Mouse (Mus musculus) liver (tissue): Measurements from ENCODE around the gene Ankfn1.

Experiments used
- DNase-seq: peaks from one replicate; pipeline ENCODE4 v3.0.0-alpha.2; 2020; ENCODE audit warnings: mixed read lengths

Gene Ankfn1

DNA sequence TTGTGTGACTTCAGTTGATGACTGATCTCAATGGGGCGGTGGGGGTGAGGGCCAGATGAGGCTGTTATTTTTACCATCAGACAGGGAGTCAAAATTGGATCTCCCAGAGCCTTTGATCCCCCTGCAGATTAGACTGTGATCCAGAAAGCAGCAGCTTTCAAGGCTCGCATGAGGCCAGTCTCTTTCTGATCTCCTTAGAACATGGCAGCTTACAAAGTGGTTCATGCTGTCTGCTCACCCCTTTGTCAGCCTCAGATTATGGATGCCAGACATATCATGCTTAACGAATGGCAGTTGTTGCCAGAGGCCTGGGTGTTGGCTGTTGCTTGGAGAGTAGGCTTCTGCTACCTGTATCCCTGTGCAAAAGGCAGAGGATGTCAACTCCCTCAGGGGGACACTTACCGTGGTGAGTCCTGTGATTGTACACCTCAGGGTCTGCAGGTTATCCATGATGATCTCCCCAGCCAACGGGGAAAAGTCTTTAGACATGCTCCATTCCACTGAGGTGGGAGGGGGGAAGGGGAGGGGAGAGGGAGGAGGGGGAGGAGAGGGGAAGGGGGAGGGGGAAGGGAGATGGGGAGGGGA is 321.7 kb downstream of the Ankfn1 start:
- no peak for DNase-seq

GRCm38 (mm10) chr11:89454702-89455101 is 322.8 kb downstream of the Ankfn1 start:
- DNase-seq, result no peak

DNA sequence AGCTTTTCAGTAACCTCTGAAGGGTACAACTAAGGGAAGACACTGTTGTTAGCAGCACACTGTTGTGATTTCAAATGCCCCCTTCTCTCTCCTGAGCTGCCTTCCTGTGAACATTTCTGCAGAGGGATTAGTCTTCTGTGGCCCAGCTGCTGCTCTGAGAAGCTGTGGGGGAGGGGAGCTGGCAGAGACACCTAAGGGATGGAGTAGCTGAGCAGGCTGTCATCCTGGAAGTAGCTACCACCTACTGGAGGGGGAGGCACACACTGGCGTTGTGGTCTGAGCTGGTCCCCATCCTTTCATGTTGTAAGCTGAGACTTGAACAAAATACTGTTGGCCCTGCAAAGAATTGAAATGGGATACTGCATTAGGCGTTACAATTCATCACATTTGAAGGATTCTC is 324.6 kb downstream of the Ankfn1 start:
- no peak for DNase-seq

- no peak for DNase-seq
These were observed 327.0 kb downstream of the Ankfn1 start for GRCm38 (mm10) chr11:89450406-89450805.

GRCm38 (mm10) chr11:89448986-89449385 is 328.5 kb downstream of the Ankfn1 start:
- DNase-seq, result no peak

DNA sequence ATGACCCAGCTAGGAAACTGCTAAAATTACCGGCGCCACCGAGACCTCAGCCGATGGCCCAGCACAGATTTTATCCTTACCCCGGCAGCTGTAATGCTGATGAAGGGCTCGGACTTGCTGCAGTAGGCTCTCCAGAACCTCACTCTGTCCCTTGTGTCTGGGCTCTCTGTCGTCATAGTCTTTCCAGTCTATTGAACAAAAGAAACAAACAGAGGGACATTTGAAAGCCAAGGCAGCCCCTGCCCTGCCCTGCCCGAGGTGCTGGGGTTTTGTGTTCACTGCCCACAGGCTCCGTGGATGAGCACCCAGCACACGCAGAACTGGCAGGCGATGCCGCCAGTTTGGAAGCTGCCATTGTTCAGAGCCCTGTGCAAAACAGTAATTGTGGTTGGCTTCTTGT is 330.0 kb downstream of the Ankfn1 start:
- no peak for DNase-seq

GRCm38 (mm10) chr11:89440566-89440965 is 336.9 kb downstream of the Ankfn1 start:
- no peak for DNase-seq

GRCm38 (mm10) chr11:89424358-89424757 is 353.1 kb downstream of the Ankfn1 start:
- no peak for DNase-seq

DNA sequence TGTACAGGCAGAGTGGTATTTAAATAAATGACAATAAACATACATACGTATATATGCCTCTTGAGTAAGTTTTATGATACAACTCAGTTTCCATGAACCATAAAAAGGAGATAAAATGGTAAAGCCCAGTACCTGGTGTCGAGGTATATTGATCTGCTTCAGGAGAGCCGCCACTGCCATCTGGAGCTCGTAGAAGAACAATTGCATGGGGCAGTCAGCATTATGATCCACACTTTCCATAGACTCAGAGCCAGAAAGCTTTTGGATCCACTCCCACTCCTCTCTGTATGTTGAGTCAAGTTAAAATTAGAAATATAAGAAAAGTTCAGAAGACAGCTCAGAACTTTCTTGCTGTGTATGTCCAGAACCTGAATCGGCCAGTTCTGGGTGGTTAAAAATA is 354.8 kb downstream of the Ankfn1 start:
- no peak for DNase-seq

DNA sequence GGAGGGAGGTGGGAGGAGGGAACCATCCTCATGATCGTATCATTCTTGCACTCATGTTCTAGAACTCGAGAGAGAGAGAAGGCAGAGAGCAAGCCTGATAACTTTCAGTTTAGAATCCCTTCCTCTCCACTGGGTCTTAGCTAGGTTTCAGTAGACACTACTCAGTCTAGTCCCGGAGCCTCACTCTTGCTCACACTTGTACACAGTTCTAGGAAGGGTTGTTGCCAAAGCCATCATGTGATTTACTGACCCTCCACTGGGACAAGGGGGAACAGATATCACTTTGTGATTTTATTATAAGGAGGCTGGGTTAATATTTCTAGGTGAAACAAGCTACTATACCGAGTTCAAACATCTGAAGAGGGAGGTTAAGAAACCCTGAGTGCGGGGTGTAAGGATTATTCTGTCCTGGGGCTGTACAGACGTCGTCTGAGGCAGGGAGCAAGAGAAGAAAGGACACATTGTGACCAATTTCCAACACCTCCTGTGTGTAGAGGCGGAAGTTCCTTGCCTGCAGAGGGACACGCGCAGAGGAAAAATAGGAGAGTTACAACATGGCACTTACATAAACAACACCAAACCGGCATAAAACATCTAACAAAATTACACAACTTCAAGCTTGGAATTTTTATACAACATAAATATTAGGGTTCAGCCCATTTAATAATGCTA is 356.6 kb downstream of the Ankfn1 start:
- DNase-seq, result no peak

GRCm38 (mm10) chr11:89419863-89420262 is 357.6 kb downstream of the Ankfn1 start:
- DNase-seq, result no peak

GRCm38 (mm10) chr11:89418644-89419043 is 358.8 kb downstream of the Ankfn1 start:
- DNase-seq, result peak; percentile 48

DNA sequence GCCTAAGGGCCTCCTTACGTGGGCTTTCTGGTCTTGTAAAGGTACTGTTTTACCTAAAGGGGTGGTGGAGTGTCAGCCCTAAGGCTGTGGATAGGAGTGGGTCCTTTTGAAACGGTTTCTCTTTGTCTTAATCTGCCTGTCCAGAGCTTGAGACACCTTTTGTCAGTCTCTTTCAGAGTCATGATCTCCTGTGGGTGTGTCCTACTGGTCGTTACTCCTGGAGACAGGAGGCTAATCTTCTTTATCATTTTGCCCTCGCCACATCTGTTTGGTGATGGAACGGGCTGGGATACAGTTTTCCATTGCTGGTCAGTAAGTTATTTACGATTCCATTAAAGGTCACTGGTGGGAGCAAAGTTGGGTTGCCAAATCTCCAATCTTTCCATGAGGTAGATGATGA is 360.7 kb downstream of the Ankfn1 start:
- no peak for DNase-seq

- no peak for DNase-seq
These were observed 368.7 kb downstream of the Ankfn1 start for GRCm38 (mm10) chr11:89408774-89409173.

GRCm38 (mm10) chr11:89404489-89404888 is 373.0 kb downstream of the Ankfn1 start:
- DNase-seq, result no peak

GRCm38 (mm10) chr11:89403436-89403835 is 374.0 kb downstream of the Ankfn1 start:
- DNase-seq, result no peak

DNA sequence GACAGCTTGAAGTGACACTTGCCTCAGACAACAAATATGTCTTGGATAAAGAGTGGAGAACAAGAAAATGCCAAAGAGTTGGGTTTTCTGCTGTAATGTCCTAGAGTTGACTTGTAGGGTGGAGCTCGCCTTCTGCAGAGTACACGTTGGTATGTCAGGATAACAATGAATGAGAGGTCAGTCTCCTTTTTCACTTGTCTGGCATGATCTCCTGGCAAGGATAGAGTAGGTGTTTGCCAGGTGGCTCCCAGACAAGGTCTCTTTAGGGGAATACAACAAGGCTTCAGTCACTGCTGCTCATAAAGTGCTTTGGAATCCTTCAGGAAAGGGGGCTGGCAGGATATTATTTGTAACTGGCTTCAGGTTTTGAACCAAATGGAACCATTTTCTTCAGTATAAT is 388.6 kb downstream of the Ankfn1 start:
- DNase-seq, result no peak

DNA sequence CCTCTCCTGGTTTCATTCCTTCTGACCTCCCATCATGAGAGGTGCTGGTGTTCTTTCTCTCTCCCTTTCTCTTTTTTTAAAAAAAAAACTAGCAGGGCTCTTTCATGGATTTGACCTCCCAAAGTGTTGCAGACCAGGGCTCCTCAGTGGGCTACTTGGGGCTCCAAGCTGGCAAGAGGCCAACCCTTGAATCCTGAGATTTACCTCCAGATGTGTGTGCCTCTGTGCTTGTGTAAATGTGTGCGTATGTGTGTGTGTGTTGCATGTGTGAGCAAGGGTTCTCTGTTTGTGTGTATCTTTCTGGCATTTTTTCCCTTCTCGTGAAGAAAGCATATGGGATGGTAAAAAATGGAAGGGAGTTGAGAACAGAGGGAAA is 394.8 kb downstream of the Ankfn1 start:
- no peak for DNase-seq

- DNase-seq, result no peak
These were observed 395.4 kb downstream of the Ankfn1 start for GRCm38 (mm10) chr11:89381782-89382633.

DNA sequence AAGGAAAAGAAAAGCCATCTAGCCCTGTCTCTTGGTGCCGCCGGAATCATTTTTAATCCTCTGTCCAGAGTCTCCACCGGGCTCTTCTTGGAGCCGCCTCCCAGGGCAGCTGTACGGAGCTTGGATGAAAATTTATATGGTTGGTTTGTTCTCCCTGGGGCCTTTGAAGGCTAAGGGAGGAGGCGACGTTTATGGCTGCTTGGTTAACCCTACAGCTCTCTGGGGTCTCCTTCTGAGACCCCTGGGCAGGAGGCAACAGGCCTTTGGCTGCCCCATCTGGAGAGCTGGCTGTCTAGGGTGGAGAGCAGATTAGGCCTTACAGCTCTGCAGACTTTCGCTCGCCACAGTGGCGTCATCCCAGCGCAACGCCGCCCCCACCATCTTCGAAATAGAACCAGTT is 406.5 kb downstream of the Ankfn1 start:
- DNase-seq, result no peak

DNA sequence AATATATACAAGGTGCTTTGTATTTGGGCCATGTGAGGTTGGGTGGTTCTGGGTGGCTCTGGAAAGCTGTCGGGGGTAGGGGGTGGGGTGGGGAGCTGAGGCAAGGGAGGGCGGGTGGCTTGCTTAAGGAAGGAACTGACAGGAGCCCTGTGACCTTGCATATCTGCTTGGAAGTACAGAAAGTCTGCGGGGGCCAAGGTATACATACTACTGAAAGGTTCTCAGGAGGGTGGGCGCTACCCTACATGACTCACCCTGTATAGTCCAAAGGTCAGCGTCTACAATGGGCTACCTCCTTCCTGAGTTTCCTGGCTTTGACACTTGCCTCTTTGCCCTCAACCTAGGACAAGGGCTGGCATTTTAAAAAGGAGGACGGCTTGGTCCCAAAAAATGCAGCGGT is 407.1 kb downstream of the Ankfn1 start:
- DNase-seq, result no peak

DNA sequence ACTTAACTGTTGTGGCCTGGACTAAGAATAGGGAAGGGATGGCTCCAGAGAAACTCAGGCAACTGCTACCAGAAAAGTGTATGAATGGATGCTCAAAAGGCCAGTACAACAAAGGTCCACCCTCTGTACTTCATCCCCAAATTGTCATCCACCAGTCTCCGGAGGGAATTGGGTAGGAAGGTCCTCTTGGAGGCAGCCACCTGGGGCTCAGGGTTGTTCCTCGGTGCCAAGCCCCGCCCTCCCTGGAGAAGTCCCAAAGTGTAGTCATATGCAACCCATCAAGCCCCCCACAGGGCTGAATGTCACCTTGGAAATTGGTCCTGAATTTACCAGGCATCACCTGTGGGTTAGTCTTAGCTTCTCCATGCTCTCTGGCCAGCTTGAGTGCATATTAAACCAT is 413.5 kb downstream of the Ankfn1 start:
- DNase-seq, result no peak

DNA sequence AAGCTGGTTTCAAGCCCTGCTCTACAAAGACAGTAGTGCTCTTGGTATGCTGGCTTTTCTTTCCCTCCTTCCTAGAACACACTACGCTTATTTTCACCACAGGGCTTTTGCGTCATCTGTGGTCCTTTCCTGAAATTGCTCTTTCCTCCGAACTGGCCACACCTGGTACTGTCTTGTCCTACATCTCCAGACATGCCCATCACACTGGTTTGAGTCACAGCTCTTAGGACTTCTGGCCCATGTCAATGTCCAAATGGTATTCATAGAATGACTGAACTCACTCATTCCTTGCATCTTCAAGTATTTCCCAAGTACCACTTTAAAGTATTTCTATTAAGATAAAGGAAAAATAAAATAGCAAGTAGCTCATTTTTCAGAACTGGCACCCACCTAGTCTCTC is 416.6 kb downstream of the Ankfn1 start:
- no peak for DNase-seq

- no peak for DNase-seq
These were observed 418.9 kb downstream of the Ankfn1 start for GRCm38 (mm10) chr11:89358546-89358945.
